Mouse (Mus musculus): ENCODE measurements at regions not wholly inside any gene's neighbourhood (a gene's known extent, or its start where the extent isn't known, plus 50 kb on each side); places are given as distances from the start of the nearest gene placed in this dataset.

DNA sequence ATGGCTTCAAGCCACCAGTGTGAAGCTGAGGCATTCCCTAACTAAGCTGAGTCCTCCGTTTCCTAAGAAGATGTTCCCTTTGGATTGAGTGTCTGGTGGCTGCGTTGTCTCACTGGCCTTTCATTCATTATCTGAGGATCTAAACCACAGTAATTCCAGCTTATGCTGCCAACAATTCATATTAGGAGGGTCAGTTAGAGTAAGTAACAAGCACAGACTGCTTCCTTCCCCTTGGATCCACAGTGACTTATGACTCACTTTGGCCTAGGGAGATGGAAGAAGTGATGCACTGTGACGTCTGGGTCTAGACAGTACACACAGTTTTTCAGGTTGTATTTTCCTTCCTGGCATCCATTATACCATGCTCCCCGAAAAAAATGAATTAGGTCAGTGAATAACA, 57.8 kb upstream of the Npy start:
- no peak for DNase-seq (ENCODE audit: low spot score in 2 of 2)

DNA sequence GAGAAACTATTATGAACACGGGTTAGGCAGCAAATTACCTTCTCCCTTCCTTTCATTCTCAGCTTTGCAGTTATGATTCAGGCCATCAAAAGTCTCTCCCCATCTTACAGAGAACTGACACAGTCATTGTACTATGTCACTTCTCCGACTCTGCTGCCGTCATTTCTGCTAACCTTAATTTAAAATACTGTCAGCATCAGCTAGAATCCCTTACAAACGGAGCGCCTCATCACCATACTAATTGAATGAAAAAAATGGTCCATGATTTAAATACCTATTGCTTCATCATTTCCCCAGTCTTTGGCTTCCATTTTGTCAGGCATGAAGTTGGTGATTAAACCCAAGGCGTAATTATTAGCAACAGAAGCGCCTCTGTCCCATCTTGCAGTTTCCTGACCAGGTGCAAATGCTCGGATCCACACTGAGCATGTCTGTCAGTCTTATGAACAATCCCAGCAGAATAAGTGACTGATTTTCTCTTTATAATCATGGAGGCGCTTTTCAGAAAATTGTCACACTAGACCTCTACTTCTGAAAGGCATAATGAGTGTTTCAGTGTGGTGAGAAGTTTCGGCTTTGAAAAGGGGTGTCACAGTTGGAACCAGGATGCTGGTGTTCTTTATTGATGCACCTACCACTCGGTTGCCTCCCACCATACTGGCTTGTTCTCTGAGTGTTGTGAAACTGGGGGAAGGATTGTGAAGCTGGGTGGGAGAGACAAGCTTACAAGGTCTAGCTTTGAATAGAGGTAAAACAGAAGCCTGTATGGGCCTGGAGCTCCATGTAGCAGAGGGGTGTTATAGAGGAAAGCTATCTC, 52.4 kb upstream of the Npy start:
- DNase-seq (ENCODE audit: low spot score in 2 of 2) = no peak

Measured in layer of hippocampus, postnatal 10 days (tissue).